Mouse (Mus musculus) kidney, postnatal 0 days (tissue): ENCODE measurements around the gene Fmo4. TPM values are rescaled to one million over a fixed set of nuclear protein-coding genes. Genes with fewer than 3 reads are reported as not detected.

ENCODE experiments used
- ATAC-seq: fragments of 200-750 bp; cut with Nextera tagmentation; replicated peaks from 2 replicates; pipeline ENCODE4 v1.8.0; 2017; ENCODE audit warnings: low read depth, moderate number of reproducible peaks, moderate TSS enrichment, moderate library complexity; ENCODE audit not compliant: low FRiP score
- DNase-seq: peaks from one replicate; pipeline ENCODE4 v3.0.0-alpha.2; 2016; ENCODE audit warnings: low spot score
- H3K27ac ChIP-seq: fragments of 300-500 bp; sonication (generic); 2 replicates; pipeline ENCODE4 v1.5.1; 2014; ENCODE audit warnings: mild to moderate bottlenecking
- H3K27me3 ChIP-seq: fragments of 300-500 bp; sonication (generic); 2 replicates; pipeline ENCODE4 v1.6.1; 2014; ENCODE audit warnings: low read length, mixed read lengths; ENCODE audit not compliant: insufficient read depth
- H3K36me3 ChIP-seq: fragments of 300-500 bp; sonication (generic); 2 replicates; pipeline ENCODE4 v1.6.1; 2014; ENCODE audit warnings: low read length, mixed read lengths; ENCODE audit not compliant: insufficient read depth
- H3K4me1 ChIP-seq: fragments of 300-500 bp; sonication (generic); replicated peaks from 2 replicates; pipeline ENCODE4 v1.6.1; 2014; ENCODE audit warnings: antibody characterized with exemption, low read length, mixed read lengths; ENCODE audit not compliant: insufficient read depth
- H3K4me2 ChIP-seq: fragments of 300-500 bp; sonication (generic); 2 replicates; pipeline ENCODE4 v1.6.1; 2014; ENCODE audit warnings: mild to moderate bottlenecking, low read length, moderate library complexity, mixed read lengths
- H3K4me3 ChIP-seq: fragments of 300-500 bp; sonication (generic); replicated peaks from 2 replicates; pipeline ENCODE4 v1.5.1; 2014; ENCODE audit warnings: low read depth, low read length
- H3K9ac ChIP-seq: fragments of 300-500 bp; sonication (generic); 2 replicates; pipeline ENCODE4 v1.6.1; 2014; ENCODE audit warnings: low read depth, low read length
- H3K9me3 ChIP-seq: fragments of 300-500 bp; sonication (generic); replicated peaks from 2 replicates; pipeline ENCODE4 v1.6.1; 2016; ENCODE audit warnings: low read length, inconsistent platforms, mixed read lengths
- CTCF ChIP-seq: IDR thresholded peaks from 2 replicates; pipeline ENCODE4 v1.5.1; 2016; ENCODE audit warnings: antibody characterized with exemption, low read depth, mild to moderate bottlenecking, moderate library complexity
- WGBS: fragments of 180-500 bp; shearing (Covaris S2); extraction: QIAGEN DNeasy Blood & Tissue Kit; methylation state at CpG from one replicate; pipeline ENCODE4 v1.1.7; 2014; 5-methylcytosine and 5-hydroxymethylcytosine counted together
- polyA plus RNA-seq: library from polyadenylated mRNA; unstranded; fragments of >200 nt; fragmentation: Nextera tagmentation; extraction: Ambion mirVana; gene quantifications from 2 replicates; pipeline ENCODE4 v1.2.1, GENCODE M21; 2015

Gene Fmo4
- polyA plus RNA-seq, 1 experiment from 2014 or later, result 2.3 TPM

GRCm38 (mm10) chr1:162853812-162854482, 40.2 kb upstream of the Fmo4 start:
- H3K9ac ChIP-seq, result no peak overlapping the region
- H3K4me3 ChIP-seq, result no peak overlapping the region
- H3K4me2 ChIP-seq, result no peak overlapping the region
- no peak overlapping the region for H3K27ac ChIP-seq
- DNase-seq, result no peak
- ATAC-seq, result no peak
- no peaks in the 10 kb centered on the region for H3K9me3 ChIP-seq
- no peaks in the 10 kb centered on the region for H3K36me3 ChIP-seq
- TF ChIP-seq CTCF, result no peak
- H3K27me3 ChIP-seq, result no peaks in the 10 kb centered on the region
- no peaks in the 10 kb centered on the region for H3K4me1 ChIP-seq
- WGBS, result 64% methylated on average over 3 of the region's 3 CpGs

DNA sequence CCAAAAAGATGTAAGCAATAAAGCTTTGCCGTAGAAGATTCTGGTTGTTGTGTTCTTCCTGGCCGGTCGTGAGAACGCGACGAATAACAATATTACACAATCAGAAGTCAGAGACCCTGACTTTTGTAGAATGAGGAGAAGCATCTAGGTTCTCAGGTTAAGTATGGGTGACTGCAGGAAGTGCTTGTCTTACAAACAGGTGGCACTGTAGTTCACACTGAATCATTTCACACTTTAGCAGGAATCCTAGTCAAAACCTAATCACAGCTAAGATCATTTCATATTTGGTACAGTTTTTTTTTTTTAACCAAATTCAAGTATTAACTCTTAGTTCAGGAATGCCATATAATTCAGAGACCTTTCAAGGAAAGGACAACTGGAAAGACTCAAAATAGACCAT, 33.8 kb upstream of the Fmo4 start:
- no peak for ATAC-seq
- Histone ChIP-seq H3K27ac (no peak overlapping the region), H3K27me3 (no peaks in the 10 kb centered on the region), H3K9me3 (no peaks in the 10 kb centered on the region), H3K4me2 (no peak overlapping the region), H3K9ac (no peak overlapping the region), H3K4me1 (no peaks in the 10 kb centered on the region), H3K36me3 (no peaks in the 10 kb centered on the region), H3K4me3 (no peak overlapping the region)
- 97% methylated on average over 6 of the region's 6 CpGs for WGBS
- no peak for DNase-seq
- no peak for TF ChIP-seq CTCF

DNA sequence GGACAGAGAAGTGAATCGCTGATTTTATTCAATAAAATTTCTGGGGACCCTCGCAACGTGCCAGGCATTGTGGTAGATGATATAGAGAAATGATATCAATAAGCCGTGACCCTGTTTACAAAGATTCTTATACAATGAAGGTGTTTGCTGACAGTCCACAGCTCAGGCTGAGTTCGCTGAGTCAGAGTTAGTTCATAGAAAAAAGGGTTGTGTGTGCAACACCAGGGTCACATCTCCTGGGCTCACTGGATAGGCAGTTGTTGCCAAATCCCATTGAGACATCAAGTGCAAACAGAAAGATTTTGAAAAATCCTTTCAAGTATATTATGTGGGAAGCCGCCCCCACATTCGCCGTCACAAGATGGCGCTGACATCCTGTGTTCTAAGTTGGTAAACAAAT, 26.4 kb upstream of the Fmo4 start:
- H3K27ac ChIP-seq, result no peak overlapping the region
- H3K27me3 ChIP-seq, result no peaks in the 10 kb centered on the region
- DNase-seq (no peak), ATAC-seq (no peak)
- H3K4me2 ChIP-seq, result no peak overlapping the region
- 94% methylated on average over 9 of the region's 9 CpGs for WGBS
- H3K4me1 ChIP-seq, result no peaks in the 10 kb centered on the region
- no peaks in the 10 kb centered on the region for H3K9me3 ChIP-seq
- no peak for TF ChIP-seq CTCF
- H3K36me3 ChIP-seq, result no peaks in the 10 kb centered on the region
- H3K4me3 ChIP-seq, result no peak overlapping the region
- no peak overlapping the region for H3K9ac ChIP-seq

GRCm38 (mm10) chr1:162838976-162839375, 25.2 kb upstream of the Fmo4 start:
- ATAC-seq (no peak), DNase-seq (no peak)
- no peak overlapping the region for H3K4me2 ChIP-seq
- TF ChIP-seq CTCF, result no peak
- 95% methylated on average over 6 of the region's 6 CpGs for WGBS
- H3K9me3 ChIP-seq, result no peaks in the 10 kb centered on the region
- no peak overlapping the region for H3K27ac ChIP-seq
- H3K4me3 ChIP-seq, result no peak overlapping the region
- H3K27me3 ChIP-seq, result no peaks in the 10 kb centered on the region
- H3K4me1 ChIP-seq, result no peaks in the 10 kb centered on the region
- H3K36me3 ChIP-seq, result no peaks in the 10 kb centered on the region
- no peak overlapping the region for H3K9ac ChIP-seq

- Histone ChIP-seq H3K4me2 (no peak overlapping the region), H3K4me3 (no peak overlapping the region), H3K27ac (no peak overlapping the region), H3K9me3 (no peaks in the 10 kb centered on the region), H3K4me1 (no peaks in the 10 kb centered on the region), H3K27me3 (no peaks in the 10 kb centered on the region), H3K9ac (no peak overlapping the region), H3K36me3 (no peaks in the 10 kb centered on the region)
- no peak for ATAC-seq
- no peak for DNase-seq
- 78% methylated on average over 5 of the region's 5 CpGs for WGBS
- no peak for TF ChIP-seq CTCF
These were observed 20.6 kb upstream of the Fmo4 start for GRCm38 (mm10) chr1:162834342-162834741.

GRCm38 (mm10) chr1:162832574-162832953, 18.8 kb upstream of the Fmo4 start:
- no peaks in the 10 kb centered on the region for H3K36me3 ChIP-seq
- H3K27ac ChIP-seq, result no peak overlapping the region
- no peak overlapping the region for H3K9ac ChIP-seq
- DNase-seq (no peak), ATAC-seq (no peak)
- WGBS, result 50% methylated on average over 5 of the region's 5 CpGs
- no peak for TF ChIP-seq CTCF
- no peak overlapping the region for H3K4me3 ChIP-seq
- no peaks in the 10 kb centered on the region for H3K9me3 ChIP-seq
- H3K4me1 ChIP-seq, result no peaks in the 10 kb centered on the region
- no peaks in the 10 kb centered on the region for H3K27me3 ChIP-seq
- H3K4me2 ChIP-seq, result peak overlapping the region; percentile 2; the same call in 1 of the 2 replicates
